In the genomic region with DNA sequence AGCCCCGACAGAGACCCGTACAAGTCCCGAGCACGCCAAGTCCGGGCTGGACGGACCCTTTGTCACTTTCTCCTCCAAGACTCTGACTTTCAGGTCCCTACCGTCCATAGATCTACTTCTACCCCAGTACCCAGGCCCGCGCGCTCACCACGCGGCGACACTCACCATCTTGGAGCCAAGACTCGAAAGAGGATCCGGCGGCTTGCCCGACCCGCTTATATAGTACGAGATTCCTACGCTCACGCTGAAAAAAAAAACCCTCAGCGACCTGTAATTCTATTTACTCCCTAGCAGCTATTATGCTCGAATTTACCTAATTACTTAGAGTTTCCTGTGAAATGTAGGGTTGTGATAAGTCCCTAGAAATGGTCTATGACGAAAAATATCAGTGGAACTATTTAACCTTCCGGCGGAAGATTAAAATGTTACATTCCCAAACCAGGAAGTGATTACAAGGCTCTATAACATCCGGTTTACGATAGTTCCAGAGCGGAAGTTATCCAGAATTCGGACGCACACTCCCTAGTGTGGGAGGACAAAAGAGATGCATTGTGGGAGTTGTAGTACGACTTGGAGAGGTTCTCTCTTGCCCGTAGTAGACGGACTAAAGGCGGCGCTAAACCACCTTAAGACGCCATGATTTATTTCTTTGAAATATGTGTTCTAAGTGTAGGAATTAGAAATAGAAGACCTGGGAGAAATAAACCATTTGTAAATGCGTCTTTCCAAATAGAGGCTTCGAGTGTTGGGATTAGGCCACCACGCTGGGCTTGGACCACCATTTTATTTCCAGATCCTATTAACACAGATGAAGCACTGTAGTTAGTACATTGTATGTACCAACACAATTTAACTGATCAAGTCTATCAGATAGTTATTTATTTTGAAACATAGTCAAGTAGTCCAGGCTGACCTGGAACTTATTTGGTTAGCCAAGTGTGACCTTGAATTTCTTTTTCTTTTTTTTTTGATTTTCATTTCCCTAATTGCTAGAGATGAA, we compare ENCODE assay signal across 8 mouse cellular contexts. TPM values are rescaled to one million over a fixed set of nuclear protein-coding genes. Genes with fewer than 3 reads are reported as not detected.
DNase-seq lines count a peak whose midpoint lies in the region; ATAC-seq lines count a peak whose summit lies in the region.

A gene (minus strand): TSS at position 437 of the 1,000 bp plus-strand sequence.

- peak within 1 kb of the TSS; percentile 96 for H3K27ac ChIP-seq in heart, embryonic 10.5 days
- H3K27ac ChIP-seq in kidney, embryonic 15.5 days, result peak within 1 kb of the TSS; percentile 83

- H3K4me1 ChIP-seq in heart, embryonic 10.5 days, result peaks cover 10% of the 10 kb centered on the region
- peaks cover 9% of the 10 kb centered on the region for H3K4me1 ChIP-seq in kidney, embryonic 15.5 days

- no peaks in the 10 kb centered on the region for H3K27me3 ChIP-seq in heart, embryonic 10.5 days (ENCODE audit: insufficient read depth, poor library complexity, severe bottlenecking)
- H3K27me3 ChIP-seq in kidney, embryonic 15.5 days, result no peaks in the 10 kb centered on the region

- peak within 1 kb of the TSS; percentile 95 for H3K9ac ChIP-seq in kidney, embryonic 15.5 days

- no peaks in the 10 kb centered on the region for H3K9me3 ChIP-seq in heart, embryonic 10.5 days
- H3K9me3 ChIP-seq in kidney, embryonic 15.5 days (replicated peaks), result no peaks in the 10 kb centered on the region

- ATAC-seq in erythroblast, adult 5-6 weeks (replicated peaks; ENCODE audit: low FRiP score, poor library complexity, severe bottlenecking), result peak; percentile 89
- ATAC-seq in kidney, embryonic 15.5 days (replicated peaks; ENCODE audit: low FRiP score), result peak; percentile 97
- ATAC-seq in monocyte, adult 5-6 weeks (replicated peaks; ENCODE audit: insufficient number of reproducible peaks, low FRiP score, low TSS enrichment, poor library complexity, severe bottlenecking), result peak; percentile 98

- peak within 1 kb of the TSS; percentile 85 for H3K4me3 ChIP-seq in heart, embryonic 10.5 days
- peak within 1 kb of the TSS; percentile 97 for H3K4me3 ChIP-seq in kidney, embryonic 15.5 days (replicated peaks)

- peaks cover 29% of the 10 kb centered on the region for H3K36me3 ChIP-seq in heart, embryonic 10.5 days
- peaks cover 32% of the 10 kb centered on the region for H3K36me3 ChIP-seq in kidney, embryonic 15.5 days

- peak; percentile 86 to 88 for DNase-seq in B cell, adult 2 months
- peak; percentile 100 for DNase-seq in brain, adult 2 months (ENCODE audit: low read depth, low spot score)
- peak; percentile 96 for DNase-seq in heart, embryonic 10.5 days (ENCODE audit: low spot score)
- DNase-seq in liver, result peak; percentile 86
- peak; percentile 85 to 93 for DNase-seq in spleen, postnatal 4 days (ENCODE audit: low spot score in 2 of 2)

- H3K4me2 ChIP-seq in kidney, embryonic 15.5 days, result peak within 1 kb of the TSS; percentile 84

- 2% methylated on average over 40 of the region's 40 CpGs for WGBS in heart, embryonic 10.5 days
- WGBS in kidney, embryonic 15.5 days, result under 1% methylated on average over 40 of the region's 40 CpGs

RNA-seq across cellular contexts. Expression of the gene that starts here (rescaled TPM):
- 345 and 426 TPM in 2 replicates for total RNA-seq in erythroblast, adult 5-6 weeks (2015; ENCODE audit: low replicate concordance)
- total RNA-seq in erythroblast, adult 5-6 weeks (2017; ENCODE audit: low replicate concordance), result 114 and 205 TPM in 2 replicates
- polyA plus RNA-seq in heart, embryonic 10.5 days (2016; fragmentation: Nextera tagmentation; extraction: Ambion mirVana), result 400 and 429 TPM in 2 replicates
- 752 and 867 TPM in 2 replicates for polyA plus RNA-seq in kidney, embryonic 15.5 days (2015; fragmentation: Nextera tagmentation; extraction: Ambion mirVana)
- total RNA-seq in monocyte, adult 5-6 weeks (2017), result 224 to 301 TPM (median 295 TPM) in 3 replicates

Comparison
In these comparisons a context has a peak if more than half of its experiments do, and no peak if none do; other contexts are left out.
1. Peak in every context shown above with its lines: DNase-seq, ATAC-seq, H3K4me3 ChIP-seq and H3K27ac ChIP-seq.